Mouse (Mus musculus) telencephalon, adult 2 months (tissue): ENCODE results near the gene Sez6.

Source experiments
- DNase-seq: peaks from one replicate; pipeline ENCODE4 v3.0.0-alpha.2; 2011; ENCODE audit warnings: low read depth, low spot score

Gene Sez6

DNA sequence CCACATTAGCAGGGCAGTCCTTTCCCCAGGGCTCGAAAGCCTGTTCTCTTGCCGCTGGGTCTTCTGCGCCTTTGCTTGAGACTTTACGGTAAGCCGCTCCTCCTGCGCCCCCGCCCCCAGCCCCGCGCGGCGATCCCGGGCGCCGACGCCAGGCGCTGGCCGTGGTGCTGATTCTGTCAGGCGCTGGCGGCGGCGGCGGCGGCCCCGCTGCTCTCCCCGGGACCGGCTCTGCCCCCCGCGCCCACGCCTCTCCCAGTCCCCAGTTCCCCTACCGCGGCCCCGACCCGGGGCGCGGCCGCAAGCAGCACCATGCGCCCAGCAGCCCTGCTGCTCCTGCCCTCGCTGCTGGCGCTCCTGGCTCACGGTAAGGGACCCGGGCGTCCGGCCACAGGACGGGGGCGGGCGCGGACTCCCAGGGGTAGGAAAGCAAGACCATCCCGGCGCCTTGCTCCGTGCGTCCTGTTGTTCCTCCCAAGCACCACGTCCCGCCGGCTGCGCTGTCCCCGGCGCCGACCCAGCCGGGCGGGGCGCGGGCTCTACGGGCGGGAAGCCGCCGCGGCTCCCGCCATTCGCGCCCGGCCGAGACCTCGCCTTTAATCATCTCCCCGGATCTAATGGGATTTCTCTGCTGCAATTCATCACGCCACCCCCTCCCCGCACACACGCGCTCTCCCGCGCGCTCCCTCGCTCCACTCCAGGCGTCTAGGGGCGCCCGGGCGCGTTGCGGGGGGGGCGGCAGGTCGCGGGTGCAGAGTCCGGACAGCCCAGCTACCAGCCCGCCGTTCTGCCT, at the start of gene Sez6:
Gene Sez6 (plus strand): TSS at position 50 of the 790 bp plus-strand sequence.
- peak; percentile 57 for DNase-seq

DNA sequence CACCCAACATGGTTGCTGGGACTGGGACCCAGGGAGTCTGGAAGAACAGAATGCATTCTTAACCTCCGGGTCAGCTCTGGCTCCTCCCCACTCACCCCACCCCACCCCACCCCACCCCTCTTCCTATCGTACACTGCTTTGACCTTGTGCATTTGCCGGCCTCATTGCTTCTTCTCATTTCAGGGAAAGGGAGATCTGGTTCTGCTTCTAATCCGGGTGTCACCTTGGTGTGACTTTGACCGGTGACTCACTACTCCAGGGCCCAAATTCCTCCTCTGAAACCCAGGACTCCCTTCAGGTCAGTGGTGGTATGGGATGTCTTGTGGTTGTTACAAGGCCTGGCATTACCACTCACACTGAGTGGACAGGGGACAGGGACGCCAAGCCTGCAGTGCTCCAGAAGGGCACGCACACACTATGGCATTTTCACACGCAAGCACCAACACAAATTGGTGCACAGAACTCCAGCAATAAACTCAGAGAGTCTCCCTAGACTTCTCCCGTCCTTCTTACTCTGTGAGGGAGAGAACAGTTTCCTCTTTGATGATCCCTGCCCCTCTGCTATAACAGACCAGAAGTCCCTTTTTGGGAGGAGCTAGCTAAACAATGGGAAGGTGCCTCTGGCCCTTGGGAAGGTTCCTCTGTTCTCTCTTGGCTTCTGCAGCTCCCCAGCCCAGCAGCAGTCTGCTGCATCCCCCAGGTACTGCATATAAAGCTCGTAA, 45.9 kb upstream of the Sez6 start:
- DNase-seq = no peak

DNA sequence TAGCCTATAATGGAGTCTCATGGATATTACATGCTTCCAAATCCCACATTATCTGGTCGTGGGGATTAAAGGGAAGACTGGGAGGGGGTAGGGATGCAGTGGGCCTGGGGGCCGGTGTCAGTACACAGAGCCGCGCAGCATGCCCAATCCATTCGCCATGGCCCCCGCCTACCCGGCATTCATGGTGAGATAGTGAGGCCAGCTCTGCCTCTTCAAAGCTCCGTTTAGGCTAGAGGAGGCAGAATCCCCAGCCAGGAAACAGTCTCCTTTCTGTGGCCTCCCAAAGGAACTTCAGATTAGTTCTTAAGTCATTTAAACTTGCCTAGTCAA, 45.4 kb upstream of the Sez6 start:
- DNase-seq = no peak

DNA sequence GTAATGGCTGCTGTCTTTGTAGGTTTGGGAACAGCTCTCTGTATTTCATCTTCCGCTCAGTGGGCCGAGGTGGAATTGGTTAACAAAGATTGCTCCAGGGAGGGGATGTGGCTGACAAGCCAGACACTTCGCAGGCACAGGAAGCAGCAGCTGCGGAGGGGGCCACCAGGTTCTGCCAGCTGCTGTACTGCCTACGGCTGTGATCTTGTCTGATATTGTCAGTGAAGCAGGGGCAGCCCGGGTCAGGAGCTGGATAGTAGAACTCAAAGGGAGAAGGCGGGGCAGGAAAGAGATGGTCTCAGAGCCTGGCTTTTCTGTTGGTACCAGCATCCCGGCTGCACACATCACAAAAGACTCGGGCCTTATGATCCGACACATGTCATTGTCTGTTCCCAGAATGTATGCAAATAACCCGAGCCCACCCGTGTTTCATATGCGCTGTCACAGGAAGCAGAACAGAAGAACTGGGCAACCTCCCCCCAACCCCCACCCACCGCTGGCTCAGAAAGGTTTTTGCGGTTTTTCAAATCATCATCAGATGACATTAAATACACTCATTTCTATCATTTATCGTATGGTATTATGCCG, 43.1 kb upstream of the Sez6 start:
- no peak for DNase-seq

- no peak for DNase-seq
Measured at GRCm38 (mm10) chr11:77888846-77889245, 41.8 kb upstream of the Sez6 start.

DNA sequence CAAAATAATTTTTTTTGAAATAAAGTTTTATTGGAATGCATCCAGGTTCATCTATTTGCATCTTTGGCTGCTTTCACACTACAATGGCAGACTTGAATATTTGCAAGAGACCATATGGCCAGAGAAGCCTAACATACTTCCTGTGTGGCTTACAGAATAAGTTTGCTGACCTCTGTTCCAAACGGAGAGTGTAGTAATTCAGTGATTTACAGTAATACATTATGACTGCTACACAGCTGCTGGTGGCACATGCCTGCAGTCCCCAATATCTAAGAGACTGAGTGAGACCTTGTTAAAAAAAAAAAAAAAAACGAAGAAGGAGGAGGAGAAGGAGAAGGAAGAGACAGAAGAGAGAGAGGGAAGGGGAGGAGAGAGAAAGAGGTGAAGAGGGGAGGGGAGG, 41.1 kb upstream of the Sez6 start:
- DNase-seq = no peak

GRCm38 (mm10) chr11:77890648-77891258, 39.8 kb upstream of the Sez6 start:
- DNase-seq = no peak

DNA sequence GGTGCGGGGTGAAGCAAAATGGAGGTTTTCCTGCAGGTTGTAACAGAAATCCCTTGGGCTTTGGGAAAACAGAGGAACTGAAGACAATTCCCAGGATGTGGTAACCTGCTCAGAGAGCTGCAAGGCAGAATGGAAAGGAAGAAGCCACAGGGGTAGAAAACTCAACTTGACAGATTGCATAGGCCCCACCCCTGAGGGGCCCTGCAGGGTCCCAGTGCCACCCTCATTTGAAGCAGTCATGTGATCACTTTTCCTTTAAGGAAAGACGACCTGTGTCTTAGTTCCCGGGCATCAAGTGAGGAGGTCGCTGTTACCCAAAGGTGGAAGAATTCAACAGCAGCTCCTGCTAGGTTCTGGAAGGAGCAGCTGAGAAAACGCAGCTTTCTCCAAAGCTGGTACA, 37.7 kb upstream of the Sez6 start:
- DNase-seq = no peak

DNA sequence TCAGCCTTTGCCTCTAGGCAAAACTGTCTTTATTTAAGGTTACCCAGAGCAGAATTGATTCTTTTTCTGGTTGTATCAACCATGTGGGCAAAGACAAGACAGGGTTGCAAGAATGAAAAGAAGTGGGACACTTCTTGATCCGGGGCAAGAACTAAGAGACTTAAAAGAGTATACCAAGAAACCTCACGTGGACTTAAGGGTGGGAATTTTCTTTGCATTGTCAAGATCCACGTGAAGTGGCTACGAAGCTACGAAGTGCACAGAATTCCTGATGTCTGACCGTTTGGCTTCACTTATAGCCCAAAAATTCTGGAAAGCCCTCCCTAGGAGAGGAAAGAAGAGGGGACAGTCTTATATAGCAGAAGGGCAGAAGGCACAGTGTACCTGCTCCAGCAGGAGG, 37.3 kb upstream of the Sez6 start:
- no peak for DNase-seq

DNA sequence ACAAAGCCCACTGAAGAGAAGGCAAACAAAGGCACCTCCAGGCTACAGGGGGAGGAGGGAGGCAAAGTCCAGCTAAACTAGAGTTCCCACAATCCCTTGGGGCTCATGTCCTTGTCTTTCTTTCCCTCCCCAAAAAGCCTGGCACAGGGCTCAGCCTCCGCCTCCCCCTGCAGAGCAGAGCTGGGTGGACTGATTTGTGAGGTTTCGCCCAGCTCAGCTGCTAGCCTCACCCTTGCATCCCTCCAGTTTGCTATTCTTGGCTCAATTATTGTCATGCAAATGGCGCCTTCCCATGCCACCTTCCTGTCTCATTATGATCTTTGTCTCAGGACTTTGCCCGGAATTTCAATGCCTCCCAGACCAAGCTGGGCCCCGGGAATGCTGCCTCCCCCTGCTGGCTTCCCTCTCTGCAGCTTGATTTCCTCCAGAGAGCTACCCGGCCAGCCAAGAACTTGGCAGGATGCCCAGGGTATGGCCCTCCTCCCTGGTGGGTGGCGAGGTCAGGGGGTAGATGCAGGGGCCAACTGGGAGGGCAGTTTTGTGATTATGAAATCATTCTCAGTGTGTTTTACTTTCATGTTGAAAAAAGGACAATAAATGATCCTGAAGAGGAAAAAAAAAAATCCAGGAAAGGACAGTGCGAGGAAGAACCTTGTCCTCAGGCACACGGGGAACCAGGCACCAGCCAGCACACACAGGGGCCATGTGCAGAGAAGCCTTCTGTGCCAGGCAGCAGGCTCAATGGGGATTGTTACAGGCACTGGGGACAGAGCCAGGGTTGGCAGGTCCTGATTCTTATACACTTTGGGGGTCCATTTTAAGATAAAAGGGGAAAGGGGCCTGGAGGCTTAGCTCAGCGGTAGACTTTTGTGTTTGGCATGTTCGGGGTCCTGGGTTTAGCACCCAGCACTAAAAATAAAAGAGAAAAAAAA, 36.5 kb upstream of the Sez6 start, which contains the start of gene Pipox:
Gene Pipox (minus strand): TSS at position 310 of the 932 bp plus-strand sequence.
- no peak for DNase-seq

DNA sequence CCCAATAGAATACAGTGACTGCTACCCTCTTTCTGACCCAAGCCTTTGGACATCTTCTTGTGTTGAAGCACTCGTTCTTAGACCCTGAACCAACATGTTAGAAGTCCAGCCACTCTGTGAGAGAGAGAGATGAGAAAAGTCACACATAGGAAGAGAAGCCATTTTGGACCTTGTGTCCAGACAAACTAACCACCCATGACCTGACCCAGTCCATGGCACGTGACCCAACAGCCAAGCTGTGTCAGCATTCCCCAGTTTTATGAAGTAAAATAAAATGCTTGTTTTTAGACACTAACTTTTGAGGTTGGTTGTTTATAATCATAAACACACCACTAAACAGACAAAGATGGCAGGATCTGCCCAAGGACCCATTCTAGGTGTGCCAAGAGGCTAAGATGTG, 35.6 kb upstream of the Sez6 start:
- no peak for DNase-seq

- DNase-seq = no peak
Measured at GRCm38 (mm10) chr11:77896011-77896410, 34.6 kb upstream of the Sez6 start.

GRCm38 (mm10) chr11:77896480-77896819, 34.1 kb upstream of the Sez6 start:
- no peak for DNase-seq

- no peak for DNase-seq
Measured at GRCm38 (mm10) chr11:77896820-77897805, 33.5 kb upstream of the Sez6 start.

DNA sequence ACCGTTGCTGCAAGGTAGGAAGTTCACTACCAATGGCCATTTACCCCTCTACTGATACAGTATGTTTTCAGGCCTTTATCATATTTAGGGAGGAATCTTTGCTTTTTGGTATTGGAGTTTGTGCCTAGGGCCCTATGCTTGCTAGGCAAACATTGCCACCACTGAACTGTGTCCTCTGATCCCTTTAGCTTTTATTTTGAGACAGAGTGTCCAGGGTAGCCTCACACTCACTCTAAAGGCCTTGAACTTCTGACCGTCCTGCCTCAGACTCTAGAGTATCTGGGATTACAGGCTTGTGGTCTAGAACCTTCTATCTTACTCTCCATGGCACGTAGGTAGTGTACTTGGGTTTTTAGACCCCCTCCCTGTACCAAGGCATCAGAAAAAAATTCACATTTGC, 30.4 kb upstream of the Sez6 start:
- no peak for DNase-seq

DNA sequence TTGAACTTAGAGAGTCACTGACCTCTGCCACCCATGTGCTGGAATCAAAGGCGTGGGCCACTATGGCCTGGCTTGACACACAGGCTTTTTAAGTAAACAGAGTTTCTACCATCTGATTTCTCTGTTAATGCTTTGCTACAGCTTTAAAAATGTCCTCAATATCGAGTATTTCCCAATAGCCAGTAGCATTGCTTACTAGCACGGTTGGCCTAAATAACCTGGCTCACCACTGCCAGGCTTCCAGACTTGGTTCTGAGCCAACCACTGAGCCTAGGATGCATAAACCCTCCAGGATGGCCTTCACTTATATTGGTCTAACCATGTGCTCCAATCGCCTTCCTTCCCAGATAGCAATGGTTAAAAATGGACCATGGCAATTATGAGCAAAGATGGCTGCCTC, 29.9 kb upstream of the Sez6 start:
- no peak for DNase-seq

DNA sequence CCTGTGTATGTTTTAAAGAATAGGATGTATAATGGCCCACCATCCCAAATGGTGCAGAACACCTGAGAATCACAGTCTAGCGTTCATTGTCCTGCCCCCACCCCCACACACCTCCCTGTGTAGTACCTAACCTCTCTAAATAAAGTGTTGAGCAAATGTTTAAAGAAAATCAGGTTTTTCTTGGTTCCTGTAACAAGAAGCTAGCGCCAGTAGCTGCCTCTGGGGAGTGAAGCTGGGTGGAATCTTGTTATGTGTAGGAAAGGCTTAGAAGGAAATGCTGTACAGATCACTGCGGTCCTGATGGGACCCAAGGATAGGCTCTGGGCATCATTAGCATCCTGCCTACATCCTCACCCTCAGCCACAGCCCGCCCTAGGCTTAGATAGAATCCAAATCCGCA, 29.2 kb upstream of the Sez6 start:
- no peak for DNase-seq

GRCm38 (mm10) chr11:77901775-77902355, 28.7 kb upstream of the Sez6 start:
- no peak for DNase-seq

DNA sequence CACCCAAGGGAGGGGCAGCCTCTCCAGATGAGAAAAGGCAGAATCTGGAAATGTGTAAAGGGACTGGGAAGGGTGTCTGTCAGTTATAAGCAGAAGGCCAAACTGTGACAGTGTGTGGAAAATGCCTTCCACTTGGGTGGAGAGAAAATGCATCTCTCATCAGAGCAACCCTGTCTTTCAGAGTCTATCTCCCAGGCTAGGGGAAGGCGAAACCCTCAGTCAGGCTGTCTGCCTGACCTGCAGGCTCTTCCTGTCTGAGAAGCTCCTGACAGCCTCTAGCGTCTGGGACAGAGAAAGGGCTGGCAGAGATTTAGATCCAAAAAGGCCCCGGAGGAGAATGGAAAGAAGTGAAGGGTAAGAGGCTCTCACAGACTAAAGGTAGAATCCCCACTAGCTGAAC, 26.8 kb upstream of the Sez6 start:
- DNase-seq = no peak

- no peak for DNase-seq
Measured at GRCm38 (mm10) chr11:77904707-77905106, 25.9 kb upstream of the Sez6 start.
